Mouse (Mus musculus) CH12.LX (cell line): ENCODE results near the gene Olfr487.
"Not testable (repeated sequence)": the region's sequence is repeated elsewhere in the genome, so short reads cannot be mapped to it uniquely, and the experiment has no call there.

ENCODE experiments used
- GABPA ChIP-seq: IDR thresholded peaks from 2 replicates; pipeline ENCODE4 v1.6.1; 2012; ENCODE audit warnings: low read depth, low read length, improper control_type of control experiment, inconsistent platforms; ENCODE audit not compliant: insufficient replicate concordance
- POLR2A ChIP-seq: IDR thresholded peaks from 2 replicates; pipeline ENCODE4 v1.6.1; 2011; ENCODE audit warnings: low read depth, mild to moderate bottlenecking, improper control_type of control experiment, low read length
- SMC3 ChIP-seq: IDR thresholded peaks from 2 replicates; pipeline ENCODE4 v1.6.1; 2011; ENCODE audit warnings: low read depth, low read length, improper control_type of control experiment

DNA sequence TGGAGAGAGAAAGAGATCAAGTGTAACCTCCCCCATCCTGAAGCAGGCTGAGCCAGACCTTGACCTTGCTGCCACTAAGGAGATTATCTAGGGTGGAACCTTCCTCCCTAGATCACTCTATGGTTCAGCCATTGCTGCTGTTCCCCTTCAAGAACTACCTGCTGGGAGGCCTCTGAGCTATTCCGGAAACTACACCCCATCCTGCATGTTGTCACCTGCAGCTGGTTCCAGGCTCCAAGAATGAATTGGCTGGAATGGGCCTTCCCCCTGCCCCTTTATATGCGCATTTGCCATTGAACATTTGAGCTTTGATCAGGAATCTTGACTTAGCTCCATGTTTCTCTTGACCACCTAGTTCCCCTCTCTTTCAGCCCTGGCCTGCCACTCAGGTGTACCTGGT lies 29.2 kb downstream of the Olfr487 start:
- TF ChIP-seq SMC3, GABPA, POLR2A: not testable (repeated sequence)
